Mouse (Mus musculus) yolk sac, embryonic 10.5 days (tissue): Measurements from ENCODE around the gene Acaca.

Experiments used
- DNase-seq: peaks from one replicate; pipeline ENCODE4 v3.0.0-alpha.2; 2017; ENCODE audit warnings: low spot score

The Acaca gene

DNA sequence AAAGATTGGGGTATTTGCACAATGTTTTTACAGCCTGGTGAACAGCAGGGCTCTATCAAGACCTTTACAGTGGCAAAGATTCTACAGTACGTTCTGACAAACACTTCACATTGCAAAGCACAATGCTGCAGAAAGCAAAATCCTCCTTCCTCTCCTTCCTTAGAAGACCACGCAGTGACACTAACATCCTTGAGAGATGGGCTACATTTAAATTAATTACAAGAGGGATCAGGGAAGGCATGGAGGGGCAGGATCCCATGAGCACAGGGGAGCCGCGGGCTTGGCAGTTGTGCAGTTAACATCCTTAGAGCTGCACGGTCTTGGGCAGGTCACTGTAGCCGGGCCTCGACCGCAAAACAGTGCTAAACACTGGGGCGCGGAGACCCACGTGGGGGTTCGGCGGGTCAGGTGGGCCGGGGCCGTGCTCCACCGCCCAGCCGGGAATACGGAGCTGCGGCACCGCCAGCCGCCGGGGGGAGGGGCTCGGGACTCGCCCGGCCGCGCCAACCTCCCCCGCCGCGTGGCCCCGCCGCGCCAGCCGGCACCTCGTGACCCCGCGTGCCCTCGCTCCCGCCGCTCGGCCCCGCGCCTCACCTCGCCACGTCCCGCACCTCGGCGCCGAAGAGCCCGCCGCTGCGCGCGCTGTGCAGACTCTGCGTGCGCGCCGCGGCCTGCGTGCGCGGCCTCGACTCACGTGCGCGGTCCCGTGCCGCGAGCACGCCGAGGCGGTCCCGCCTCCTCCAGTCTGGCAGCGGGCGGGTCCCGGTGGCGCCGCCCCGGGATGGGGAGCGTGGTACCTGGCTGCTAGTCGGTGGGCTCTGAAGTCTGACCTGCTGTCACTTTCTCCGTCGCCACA lies at the start of gene Acaca, which contains the start of gene Tada2a:
Acaca (plus strand) TSS at position 730 of the 856 bp plus-strand sequence.
Tada2a (minus strand) TSS at position 658 of the 856 bp plus-strand sequence.
- peak; percentile 81 for DNase-seq

DNA sequence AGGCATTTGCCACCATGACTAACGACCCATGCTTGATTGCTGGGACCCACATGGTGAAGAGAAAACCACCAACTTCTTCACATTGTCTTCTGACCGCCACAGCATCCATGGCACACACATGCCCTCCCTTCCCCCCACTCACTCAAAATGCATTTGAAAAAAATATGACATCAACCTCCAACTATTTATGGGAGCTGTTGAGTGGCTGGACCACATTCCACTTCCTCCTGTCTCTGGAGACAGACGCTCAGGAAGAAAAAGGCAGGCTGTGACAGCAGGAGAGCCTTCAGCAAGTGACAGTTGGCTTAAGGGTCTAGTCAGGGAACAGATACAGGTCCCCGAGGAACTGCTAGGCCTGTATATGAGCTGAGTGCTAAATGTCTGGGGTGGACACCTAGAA lies 49.6 kb upstream of the Acaca start:
- no peak for DNase-seq

DNA sequence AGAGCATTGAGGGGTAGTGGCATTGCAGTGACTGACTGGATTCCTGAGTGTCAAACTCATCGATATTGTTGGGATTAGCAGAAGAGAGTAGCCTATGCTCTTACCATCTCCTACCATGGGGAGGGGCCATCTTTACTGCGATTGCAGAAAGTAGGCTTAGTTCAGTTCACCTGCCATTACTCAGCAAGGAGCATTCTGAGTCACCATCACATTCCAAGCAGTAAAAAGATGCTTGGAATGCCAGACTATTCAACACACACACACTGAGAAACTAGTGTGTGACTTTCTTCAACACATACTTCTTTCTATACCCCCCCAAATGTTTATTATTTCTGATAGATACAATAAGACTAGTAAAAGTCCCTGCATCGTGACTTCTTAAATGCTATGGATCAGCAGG lies 49.1 kb upstream of the Acaca start:
- no peak for DNase-seq

DNA sequence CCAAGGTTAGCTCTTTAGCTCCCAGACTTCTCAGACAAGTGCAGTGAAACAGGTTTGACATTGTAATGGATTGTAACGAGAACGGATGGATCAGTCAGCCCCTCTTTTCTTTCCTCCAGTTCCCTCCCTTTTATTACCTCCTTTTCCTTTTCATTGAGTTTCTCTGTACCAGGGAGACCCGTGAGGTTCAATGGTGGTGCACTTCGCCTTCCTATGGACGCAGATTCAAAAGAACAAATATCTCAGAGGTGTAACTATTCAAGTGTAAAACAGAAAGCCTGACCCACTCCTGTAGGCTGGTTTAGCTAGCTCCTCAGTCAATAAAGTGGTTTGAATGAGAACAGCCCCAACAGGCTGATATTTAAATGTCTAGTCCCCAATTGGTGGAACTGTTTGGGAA lies 47.6 kb upstream of the Acaca start:
- no peak for DNase-seq

DNA sequence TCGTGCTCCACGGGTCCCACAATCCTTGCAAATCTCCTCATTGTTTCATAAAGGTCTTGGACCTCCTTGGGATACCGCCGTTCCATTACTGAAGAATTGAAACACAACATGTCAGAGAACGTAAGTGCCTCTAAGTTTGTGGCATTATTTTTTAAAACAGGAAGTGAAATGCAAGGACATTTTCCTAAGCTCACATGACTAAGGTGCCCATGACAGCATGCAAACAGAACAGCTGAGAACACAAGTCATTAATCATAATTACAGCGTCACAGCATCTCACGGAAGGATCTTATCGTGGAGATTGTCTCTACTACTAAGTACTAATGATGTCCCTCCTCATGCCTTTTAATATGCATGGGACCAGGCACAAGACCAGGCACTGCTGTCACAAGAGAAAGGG lies 38.9 kb upstream of the Acaca start:
- no peak for DNase-seq

DNA sequence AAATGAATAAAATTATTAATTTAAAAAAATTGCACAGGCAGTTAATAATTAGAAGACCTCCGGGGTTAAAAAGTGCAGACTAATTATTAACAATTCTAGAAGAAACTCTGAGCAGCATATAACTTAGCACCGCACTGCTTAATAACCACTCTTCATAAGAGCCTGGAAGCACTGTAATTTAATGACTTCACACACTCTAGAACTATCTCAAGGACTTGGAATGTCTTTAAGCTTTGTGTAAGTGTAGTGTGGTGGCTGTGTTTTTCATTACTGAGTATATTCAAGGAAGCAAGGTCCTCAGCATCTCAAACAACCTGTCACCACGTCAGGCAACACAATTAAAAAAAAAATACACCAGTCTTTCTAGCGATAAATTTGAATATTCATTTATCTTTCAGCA lies 34.4 kb upstream of the Acaca start:
- no peak for DNase-seq

DNA sequence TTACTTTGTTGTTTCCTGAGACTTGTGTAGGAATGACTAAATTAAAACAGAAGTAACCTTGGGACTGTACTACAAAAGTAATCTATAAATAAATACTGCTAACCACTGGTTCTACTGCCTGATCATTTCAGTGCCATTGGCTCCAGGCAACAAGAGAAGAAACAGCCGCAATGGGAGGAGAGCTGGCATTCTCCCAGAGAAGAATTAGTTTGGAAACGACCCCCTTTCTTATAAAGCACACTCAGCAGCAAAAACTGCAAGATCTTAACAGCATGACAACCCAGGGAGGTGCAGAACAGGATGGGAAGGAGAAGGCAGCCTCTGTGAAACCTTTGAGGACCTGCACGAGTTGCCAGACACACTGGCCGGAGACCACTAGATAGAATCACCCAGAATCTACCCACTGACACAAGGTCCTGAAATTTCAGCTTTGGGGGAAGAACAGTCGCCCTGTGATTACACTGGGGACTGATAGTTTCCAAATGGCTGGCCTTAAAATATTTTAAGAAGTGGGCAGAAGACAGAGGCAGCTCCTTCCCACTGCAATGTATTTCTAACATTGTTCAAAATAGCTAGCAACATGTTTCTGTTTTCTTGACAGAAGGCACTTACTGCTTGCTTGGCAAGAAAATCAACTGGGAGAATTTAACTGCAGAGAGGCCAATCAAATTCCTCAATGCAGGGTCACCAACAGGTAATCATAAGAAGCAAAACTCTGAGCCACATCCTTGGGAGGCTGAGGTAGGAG lies 32.0 kb upstream of the Acaca start:
- DNase-seq = no peak

DNA sequence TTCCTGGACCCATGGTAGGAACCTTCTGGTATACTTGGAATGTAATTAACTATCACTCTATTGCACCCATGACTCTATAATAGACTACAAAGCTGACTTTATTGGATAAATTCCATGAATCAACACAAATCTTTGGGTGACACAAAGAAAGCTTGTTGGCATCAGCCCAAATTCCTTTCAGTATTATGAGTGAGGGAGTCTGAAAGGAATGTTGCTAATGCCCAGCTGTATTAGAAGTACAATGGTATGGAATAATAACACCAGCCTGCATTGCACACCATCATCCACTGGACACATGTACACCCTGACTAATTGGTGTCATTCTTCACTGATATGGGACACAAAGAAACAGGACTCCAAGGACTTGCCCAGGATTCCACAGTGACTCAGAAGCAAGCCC lies 28.3 kb upstream of the Acaca start:
- no peak for DNase-seq

DNA sequence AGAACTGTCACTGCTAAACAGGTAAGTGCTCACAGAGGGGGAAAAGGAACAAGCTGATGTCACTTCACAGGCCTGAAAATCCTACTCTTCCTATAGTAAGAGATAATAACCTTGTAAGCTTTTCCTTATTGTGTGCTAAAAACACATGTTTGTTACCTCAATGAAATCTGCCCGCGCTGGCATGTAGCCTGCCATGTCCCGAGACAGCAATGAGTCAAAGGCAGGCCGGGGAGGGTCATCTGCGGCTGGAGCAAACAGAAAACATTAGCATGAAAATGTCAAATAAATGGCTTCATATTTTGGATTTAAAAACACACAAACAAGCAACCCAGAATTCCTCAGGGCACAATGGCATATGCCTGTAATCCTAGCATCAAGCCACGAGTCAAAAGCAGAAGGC lies 25.4 kb upstream of the Acaca start:
- no peak for DNase-seq

DNA sequence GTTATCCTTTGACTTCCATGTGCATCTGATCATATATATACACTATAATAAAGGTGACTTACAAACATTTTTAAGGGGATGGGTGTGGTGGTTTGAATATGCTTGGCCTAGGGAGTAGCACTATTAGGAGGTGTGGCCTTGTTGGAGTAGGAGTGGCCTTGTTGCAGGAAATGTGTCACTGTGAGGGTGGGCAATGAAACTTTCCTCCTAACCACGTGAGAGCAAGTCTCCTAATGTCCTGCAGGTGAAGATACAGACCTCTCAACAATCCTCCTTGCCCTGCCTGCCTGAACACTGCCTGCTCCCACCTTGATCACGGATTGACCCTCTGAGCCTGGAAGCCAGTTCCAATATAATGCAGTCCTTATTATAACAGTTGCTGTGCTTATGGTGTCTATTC lies 22.3 kb upstream of the Acaca start:
- DNase-seq = no peak

DNA sequence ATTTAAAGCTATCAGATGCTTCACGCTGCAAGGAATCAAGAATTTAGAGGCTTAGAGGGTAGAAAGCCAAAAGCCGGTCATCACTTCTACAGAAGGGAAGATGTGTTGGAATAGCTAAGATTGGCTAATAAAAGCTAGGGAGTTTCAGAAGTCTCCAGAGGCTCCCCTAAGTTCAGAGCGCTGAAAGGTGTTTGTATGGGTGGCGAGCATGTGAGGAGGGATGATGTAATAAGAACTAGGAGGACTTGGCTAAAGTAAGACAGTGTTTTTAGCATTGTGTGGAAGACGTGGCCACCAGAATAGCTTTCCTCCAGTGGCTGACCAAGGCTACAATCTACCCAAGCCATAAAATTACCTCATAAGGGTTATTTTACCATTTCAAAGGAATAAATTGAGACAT lies 15.8 kb upstream of the Acaca start:
- DNase-seq = no peak

DNA sequence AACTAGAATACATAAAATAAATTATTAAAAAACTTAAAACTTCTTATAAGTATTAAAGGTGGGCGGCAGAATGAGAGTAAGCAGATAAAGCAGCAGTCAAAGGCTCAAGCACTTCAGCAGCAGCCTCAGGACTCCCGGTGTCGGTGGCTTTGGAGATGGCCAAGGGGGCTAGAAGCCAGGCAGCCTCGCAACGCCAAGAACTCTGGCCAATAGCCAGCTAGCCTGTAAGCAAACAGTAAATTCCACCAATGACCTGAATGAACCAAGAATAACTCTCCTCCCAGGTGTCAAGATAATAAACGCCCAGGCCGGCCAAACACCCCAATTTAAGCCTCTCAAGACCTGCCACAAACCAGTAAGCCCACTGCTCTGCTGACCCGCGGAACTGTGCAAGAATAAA lies 13.8 kb upstream of the Acaca start:
- DNase-seq = no peak

DNA sequence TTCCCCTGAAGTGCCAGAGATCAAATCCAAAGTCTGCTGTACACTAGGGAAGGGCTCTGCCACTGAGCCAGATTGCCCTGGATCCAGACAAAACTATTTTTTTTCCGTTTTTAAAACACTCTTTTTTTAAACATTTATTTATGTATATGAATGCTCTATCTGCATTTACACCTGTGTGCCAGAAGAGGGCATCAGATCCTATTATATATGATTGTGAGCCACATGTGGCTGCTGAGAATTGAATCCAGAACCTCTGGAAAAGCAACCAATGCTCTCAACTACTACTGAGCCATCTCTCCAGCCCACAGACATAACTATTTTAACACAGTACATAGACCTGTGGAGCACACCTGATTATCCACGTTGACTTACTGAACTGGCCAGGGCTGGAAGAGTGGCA lies 13.3 kb upstream of the Acaca start:
- DNase-seq = no peak

DNA sequence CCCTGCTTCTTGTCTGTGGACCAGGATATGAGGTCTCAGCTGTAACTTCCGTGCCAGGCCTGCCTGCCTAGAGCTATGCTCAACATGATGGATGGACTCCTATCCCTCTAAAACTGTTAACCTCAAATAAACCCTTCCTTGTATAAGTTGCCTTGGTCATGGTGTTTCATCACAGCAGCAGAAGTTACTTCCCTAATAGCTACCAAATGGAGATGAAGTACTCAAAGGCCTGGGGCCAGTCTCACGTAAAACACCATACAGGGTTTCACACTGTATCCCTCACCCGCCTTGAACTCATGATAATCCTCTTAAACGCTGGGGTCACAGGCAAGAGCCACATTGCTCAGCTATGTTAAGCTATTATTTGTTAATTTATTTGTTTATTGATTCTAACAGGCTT lies 12.0 kb upstream of the Acaca start:
- no peak for DNase-seq

DNA sequence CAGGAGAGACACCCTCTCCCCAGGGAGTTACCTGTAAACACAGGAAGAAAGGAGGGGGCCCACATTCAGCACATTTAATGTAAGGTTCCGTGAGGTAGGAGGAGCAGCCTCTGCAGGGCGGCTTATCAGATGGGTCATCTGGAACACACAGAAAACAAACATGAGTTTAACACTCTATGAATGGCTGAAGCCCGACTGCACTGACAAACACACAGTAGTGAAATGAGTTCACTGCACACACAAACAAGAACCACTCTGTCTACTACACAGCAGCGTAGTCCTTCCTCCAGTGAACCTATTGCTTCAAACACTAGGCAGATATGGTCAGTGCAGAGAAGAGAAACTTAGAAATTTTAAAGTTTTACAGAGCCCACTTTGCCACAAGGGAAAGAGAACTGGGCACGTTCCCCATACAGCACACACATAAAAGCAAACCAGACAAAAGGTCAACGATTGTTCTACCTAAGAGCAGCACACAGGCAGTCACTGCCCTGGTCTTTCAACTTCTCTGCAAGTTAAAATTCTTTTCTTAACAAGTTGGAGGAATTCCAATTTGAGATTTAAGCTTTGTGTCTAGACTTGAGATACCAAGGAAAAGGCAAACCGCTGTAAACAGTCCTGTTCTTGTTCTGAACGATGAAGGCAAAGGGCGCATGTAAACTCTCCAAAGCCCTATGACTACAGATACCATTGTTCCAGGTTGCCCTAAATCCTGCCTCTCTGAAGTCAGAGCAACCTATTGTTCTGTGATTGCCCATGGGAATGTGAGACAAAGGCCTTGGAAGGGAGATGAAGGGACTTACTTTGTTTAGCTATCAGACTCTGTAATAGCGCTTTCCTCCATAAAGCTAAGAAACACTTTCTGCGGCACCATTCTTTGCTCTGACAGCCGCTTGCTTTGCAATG lies 8.2 kb upstream of the Acaca start:
- peak; percentile 24 for DNase-seq

DNA sequence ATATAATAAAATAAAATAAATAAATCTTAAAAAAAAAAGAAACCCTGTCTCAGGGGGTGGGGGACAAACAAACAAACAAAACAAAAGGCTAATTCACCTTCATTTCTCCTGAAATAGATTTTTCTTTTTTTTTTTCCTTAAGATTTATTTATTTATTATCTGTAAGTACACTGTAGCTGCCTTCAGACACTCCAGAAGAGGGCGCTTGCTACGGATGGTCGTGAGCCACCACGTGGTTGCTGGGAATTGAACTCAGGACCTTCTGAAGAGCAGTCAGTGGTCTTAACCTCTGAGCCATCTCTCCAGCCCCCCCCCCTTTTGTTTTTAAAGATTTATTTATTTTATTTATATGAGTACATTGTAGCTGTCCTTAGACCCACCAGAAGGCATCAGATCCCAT lies 1.5 kb upstream of the Acaca start:
- DNase-seq = no peak

DNA sequence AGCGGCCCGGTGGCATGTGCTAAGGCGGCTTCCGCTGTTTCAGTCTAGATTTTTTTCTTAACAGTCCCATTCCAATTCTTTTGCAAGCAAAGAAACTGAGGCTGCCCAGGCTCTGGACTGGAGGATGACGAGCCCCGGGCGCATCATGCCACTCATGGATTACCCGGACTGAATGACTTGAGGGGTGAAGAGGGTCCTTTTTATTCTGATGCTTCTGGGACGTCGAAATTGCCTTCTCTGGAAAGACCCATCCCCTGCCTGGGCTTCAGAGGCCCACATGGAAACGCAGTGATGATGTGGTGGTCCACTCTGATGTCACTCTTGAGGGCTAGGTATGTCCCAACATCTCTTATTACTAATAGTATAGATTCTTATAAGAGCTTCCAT lies 320 bp downstream of the Acaca start:
- no peak for DNase-seq

DNA sequence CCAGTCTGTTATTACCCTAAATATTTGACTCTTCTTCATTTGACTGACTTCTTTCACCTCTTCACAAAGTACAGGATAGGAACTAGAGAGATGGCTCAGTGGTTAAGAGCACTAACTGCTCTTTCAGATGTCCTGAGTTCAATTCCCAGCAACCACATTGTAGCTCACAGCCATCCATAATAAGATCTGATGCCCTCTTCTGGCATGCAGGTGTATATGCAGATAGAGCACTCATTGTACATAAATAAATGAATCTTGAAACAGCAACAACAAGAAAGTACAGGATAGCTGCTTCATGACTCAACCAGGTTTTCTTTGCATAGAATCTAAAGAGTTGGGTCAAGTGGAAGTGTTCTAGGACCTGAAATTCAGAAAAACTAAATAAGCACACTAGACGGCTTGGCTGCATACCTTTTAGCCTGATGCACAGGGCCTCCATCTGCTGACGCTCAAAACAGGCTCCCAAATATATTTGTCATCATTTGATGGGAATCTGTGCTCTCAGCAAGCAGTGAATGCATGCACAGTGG lies 4.9 kb downstream of the Acaca start:
- DNase-seq = no peak

DNA sequence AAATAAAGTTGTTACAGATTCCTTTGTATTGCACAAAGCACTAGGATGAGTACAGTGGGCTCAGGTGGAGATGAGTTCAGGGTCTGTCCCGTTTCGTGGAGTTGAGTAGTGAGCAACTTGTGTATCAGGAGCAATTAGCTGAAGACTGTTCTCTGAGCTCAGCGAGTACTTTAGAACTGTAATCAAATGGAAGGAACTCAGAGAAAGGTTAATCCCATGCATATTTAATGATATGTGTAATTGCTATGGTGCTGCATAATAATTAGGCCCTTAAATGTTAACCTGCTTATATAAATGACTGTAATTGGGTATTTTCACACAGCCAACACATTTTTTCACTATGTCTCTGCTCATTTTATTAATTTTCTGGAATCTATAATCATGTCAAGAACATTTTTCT lies 7.0 kb downstream of the Acaca start:
- DNase-seq = no peak

DNA sequence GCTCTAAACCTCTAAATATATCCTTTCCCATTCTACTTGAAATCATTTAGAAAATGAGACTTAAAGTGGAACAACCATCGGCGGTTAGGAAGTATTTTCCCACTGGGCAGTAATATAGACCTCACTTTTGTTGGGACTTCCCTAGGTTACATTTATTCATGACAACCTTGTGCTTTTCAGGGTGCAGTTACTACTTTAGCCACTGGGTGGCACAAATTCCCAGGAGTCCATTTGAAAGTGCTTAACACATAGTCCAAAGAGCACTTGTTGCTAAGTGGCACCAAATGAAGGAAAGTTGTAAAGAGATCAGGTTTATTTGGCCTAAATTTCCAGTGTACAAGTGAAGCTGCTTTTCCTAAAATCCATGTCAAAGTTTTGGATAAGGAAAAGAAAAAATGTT lies 12.3 kb downstream of the Acaca start:
- peak; percentile 65 for DNase-seq

DNA sequence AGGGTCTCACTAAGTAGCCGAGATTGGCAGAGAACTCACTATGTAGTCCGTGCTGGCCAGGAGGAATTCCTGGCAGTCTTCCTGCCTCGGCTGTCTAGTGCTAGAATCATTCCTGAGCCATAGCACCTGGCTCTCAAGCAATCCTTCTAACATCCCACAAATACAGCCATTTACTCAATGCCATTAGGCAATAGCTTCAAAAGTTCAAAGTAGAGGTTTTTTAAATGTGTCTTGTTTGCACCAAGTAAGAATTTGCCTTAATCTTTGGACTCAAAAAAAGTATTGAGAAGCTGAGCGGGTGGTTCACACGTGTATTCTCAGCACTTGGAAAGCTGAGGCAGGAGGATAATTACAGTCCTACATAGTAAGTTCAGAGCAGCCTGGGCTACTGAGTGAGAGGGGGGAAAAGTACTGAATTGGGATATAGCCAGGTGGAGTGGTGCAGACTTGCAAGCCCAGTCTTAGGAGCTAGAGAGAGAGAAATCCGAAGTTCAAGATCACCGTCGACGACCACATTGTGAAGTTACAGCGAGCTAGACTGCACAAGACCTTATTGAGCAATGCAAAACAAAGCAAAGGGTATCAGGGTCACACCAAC lies 15.8 kb downstream of the Acaca start:
- peak; percentile 58 for DNase-seq

DNA sequence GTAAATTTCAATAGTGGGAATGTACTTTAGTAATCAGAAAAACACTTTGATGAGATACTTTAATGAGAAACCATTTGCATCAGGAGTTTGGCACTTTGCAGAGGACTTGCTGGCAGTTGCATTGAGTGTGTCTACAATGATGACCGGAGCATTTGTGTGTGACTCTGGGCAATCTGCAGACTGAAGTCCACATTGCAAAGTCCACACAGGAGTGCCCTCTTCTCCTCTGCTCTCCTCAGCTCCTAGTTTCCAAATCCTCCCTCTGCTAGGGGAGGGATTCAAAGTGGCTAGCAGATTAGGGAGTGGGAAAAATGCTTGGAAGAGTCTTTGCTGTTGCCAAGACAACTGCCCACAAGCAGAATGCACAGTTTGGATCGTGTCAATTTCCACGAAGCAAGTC lies 16.6 kb downstream of the Acaca start:
- peak; percentile 62 for DNase-seq
